Mouse (Mus musculus): ENCODE results near the gene Tbc1d13.
"Not testable (repeated sequence)": the region's sequence is repeated elsewhere in the genome, so short reads cannot be mapped to it uniquely, and the experiment has no call there.

Tbc1d13 gene

GRCm38 (mm10) chr2:30130156-30130555 is 3.4 kb upstream of the Tbc1d13 start:
- no peak for DNase-seq

- not testable (repeated sequence) for DNase-seq
Observed at GRCm38 (mm10) chr2:30131240-30131639, 2.3 kb upstream of the Tbc1d13 start.

DNA sequence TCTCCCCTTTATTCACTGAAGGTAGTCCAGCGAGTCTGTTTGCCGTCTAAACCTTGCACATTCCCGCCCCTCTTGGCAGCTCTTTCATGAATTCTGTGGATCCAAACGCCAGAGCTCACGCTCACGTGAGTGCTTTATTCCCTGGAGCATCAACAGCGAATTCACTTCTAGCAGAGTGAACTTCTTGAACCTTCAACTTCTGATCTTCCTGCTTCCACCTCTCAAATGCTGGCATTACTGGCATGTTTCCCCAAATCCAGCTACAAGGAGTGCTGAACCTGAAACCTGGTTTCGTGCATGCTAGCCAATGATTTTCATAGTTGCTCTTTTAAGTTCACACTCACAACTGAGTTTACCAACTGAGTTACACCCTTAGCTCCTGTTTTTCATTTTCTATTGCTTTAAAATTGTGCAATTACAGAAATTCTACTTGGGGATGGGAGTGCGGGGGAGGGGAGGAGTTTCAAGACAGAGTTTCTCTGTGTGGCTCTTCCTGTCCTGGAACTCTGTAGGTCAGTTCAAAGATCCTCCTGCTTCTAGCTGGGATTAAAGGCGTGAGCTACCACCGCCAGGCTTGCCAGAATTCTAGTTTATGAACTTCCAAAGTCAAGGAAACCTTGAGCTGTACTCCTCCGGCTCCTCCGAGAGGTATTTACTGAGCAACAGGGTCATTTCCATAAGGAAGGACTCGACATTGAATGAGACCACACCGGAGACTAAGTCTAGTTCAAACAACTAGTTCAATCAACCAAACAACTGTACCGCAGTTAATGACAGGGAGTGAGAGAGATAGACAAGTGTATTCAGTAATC is 539 bp upstream of the Tbc1d13 start:
- DNase-seq = no peak

GRCm38 (mm10) chr2:30134378-30134711 is 799 bp downstream of the Tbc1d13 start:
- DNase-seq = no peak

- DNase-seq = no peak
Observed at GRCm38 (mm10) chr2:30134928-30135620, 1.5 kb downstream of the Tbc1d13 start.

DNA sequence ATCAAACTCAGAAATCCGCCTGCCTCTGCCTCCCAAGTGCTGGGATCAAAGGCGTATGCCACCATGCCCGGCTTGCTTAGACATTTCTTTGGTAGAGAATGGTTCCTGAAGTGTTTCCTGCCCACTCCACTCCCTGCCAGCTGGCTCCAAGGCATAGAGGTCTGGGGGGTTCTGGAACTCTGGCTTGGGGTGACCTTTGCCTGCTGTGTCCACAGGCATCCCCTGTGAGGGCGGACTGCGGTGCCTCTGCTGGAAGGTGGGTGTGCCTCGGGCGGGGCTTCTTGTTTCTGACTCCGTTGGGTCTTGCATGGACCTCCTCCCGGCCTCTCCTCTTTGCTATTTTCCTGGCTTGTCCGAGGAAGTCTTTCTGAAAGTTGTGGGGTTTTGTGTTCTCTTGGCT is 2.9 kb downstream of the Tbc1d13 start:
- no peak for DNase-seq

GRCm38 (mm10) chr2:30140021-30140420 is 6.5 kb downstream of the Tbc1d13 start:
- not testable (repeated sequence) for DNase-seq

- DNase-seq = no peak
Observed at GRCm38 (mm10) chr2:30144436-30144835, 10.9 kb downstream of the Tbc1d13 start.

DNA sequence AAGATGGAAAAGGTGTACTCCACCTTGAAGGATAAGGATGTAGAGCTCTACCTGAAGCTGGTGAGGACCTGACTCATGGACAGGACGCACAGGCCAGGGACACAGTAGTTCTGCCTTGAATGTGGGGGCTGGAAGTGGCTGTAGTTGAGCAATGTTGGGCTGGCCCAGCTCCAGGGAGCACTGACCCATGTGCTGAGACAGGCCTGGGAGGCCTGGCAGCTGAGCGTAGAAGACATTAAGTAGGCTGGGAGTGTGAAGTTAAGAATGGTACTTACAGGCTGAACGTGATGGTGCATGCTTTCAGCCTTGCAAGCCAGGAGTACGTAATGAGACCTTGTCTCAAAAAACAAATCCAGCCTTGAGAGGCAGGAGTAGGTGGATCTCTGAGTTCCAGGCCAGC is 13.9 kb downstream of the Tbc1d13 start:
- no peak for DNase-seq

DNA sequence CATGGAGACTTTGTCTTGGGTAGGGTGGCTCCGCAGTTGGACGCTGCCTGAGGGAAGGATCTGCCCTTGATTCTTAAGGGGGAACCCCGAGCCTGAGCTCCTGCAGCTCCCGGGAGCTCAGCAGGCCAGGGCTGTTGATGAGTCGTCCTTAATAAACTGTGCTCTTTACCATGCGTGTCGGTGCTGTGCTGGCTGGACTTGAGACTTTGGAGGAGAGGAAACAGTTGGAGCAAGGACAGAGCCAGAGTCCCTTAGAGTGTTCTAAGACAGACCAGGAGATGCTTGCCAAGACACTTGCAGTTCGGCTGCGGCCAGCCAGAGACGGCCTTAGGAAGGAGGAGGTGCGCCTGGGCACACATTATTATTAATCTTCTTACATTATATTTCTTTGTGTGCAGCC is 18.3 kb downstream of the Tbc1d13 start:
- no peak for DNase-seq

GRCm38 (mm10) chr2:30152616-30153015 is 19.1 kb downstream of the Tbc1d13 start:
- DNase-seq = no peak

DNA sequence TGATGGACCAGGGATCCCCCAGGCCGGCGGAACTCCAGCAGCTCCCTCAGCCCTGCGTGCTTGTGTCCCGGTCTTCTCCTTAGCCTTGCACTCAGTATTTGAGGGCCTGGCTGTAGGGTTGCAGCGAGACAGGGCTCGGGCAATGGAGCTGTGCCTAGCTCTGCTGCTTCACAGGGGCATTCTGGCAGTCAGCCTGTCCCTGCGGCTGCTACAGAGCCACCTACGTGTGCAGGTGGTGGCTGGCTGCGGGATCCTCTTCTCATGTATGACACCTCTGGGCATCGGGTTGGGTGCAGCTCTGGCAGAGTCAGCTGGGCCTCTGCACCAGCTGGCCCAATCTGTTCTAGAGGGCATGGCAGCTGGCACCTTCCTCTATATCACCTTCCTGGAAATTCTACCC is 26.3 kb downstream of the Tbc1d13 start:
- DNase-seq = not testable (repeated sequence)

- peak; percentile 43 for DNase-seq
Observed at GRCm38 (mm10) chr2:30161809-30162208, 28.3 kb downstream of the Tbc1d13 start.

GRCm38 (mm10) chr2:30164340-30164932 is 30.9 kb downstream of the Tbc1d13 start:
- no peak for DNase-seq

GRCm38 (mm10) chr2:30166677-30167076 is 33.1 kb downstream of the Tbc1d13 start:
- no peak for DNase-seq

DNA sequence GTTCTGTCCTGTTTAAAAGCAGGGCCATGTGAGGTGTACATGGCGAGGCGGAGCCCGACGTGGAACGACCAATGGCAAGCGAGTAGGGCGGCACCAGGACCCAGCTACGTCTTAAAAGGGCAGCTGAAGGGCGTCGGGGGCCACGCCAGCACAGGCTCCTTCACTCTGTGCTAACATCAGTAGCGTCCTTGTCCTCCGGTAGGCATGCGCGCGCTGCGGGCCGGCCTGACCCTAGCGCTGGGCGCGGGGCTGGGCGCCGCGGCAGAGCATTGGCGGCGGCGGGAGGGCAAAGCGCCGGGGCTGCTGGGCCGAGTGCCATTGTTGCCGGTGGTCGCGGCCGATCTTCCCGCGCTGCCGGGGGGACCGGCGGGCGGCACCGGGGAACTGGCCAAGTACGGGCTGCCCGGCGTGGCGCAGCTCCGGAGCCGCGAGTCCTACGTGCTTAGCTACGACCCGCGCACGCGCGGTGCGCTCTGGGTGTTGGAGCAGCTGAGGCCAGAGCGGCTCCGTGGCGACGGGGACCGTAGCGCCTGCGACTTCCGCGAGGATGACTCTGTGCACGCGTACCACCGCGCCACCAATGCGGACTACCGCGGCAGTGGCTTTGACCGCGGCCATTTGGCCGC is 37.9 kb downstream of the Tbc1d13 start, which contains the start of gene Endog:
Gene Endog (plus strand): TSS at position 123 of the 626 bp plus-strand sequence.
- peak; percentile 80 for DNase-seq

- DNase-seq = no peak
Observed at GRCm38 (mm10) chr2:30171997-30172382, 38.4 kb downstream of the Tbc1d13 start.

GRCm38 (mm10) chr2:30173541-30174240 is 40.1 kb downstream of the Tbc1d13 start:
- no peak for DNase-seq

GRCm38 (mm10) chr2:30175897-30176296 is 42.4 kb downstream of the Tbc1d13 start:
- DNase-seq = no peak

GRCm38 (mm10) chr2:30176561-30176960 is 43.0 kb downstream of the Tbc1d13 start:
- no peak for DNase-seq

DNA sequence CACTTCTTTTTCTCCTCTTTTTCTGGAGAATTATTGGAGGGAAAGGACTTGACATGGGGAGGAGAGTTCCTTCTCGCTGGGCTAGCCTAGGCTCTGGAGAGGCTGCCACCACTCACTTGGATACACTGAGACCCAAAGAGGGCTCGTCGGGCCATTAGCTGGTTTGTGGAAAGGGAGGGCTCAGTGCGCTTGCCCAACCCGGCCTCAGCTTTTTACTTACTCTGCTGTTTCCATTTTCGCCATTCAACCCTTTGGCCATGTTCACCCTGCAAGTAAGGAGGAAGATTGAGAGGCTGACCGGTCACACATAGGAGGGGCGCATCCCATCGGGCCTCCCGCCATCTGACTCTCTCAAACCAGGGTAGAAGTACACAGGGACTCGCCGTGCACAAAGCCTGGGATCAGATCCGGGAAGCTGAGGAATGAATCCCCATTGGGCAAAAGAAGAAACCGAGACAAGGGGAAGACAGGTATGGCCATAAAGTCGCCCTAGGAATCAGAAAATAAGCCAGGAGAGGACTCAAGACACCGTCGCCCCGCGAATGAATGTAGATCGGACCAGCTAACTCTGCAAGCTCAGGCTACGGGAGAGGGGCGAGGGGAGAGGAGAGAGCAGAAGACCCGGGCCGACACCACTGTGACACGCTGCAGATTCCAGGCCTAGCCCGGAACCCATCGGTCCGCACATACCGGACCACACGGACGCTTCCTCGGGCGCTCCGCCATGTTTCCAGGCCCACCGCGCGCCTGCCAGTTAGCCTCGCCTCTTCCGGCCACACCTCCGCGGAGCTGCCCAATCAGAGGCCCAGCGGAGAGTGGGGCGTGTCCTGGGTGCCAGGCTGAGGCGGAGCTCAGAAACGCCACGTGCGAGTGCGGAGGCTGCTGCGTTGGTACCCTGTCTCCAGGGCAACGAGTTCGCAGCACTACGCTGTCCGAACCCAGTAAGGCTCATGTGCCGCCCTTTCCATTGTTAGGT is 44.4 kb downstream of the Tbc1d13 start, which contains the start of gene Spout1:
Gene Spout1 (minus strand): TSS at position 760 of the 976 bp plus-strand sequence.
- DNase-seq = peak; percentile 93

All from thymus, postnatal 25 days (tissue).